Mouse (Mus musculus) thymus, postnatal 25 days (tissue): ENCODE measurements around the gene Efcab5.
A peak's percentile ranks its signal among the peaks of the same experiment; 100 is the strongest.

Source experiments
- DNase-seq: peaks from one replicate; pipeline ENCODE4 v3.0.0; 2022

Gene Efcab5

GRCm38 (mm10) chr11:77188868-77189267, at the start of gene Efcab5:
Gene Efcab5, minus strand, starts transcription at chr11:77188968.
- no peak for DNase-seq

- no peak for DNase-seq
These were observed 46.5 kb upstream of the Efcab5 start for GRCm38 (mm10) chr11:77235267-77235666.

GRCm38 (mm10) chr11:77231514-77231913, 42.7 kb upstream of the Efcab5 start:
- no peak for DNase-seq

DNA sequence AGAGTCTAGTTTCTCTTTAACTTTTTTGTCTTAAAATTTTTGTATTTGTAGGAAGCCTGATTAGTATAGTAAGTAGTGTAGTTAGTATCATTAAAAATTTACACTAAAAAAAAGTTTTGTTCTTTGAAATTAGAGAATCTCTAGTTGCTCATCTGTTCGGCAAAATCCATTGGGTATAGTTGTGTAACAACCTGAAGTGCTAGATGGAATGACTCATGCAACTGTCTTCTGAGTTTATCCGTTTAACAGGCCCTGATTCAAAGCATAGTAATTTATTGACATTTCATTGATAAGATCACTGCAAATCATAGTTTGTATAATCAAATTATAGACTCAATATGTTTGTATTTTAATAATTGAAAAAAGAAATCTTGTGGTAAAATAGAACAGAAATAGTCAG, 42.0 kb upstream of the Efcab5 start:
- DNase-seq = no peak

- DNase-seq = peak; percentile 42
These were observed 28.0 kb upstream of the Efcab5 start for GRCm38 (mm10) chr11:77216761-77217130.

DNA sequence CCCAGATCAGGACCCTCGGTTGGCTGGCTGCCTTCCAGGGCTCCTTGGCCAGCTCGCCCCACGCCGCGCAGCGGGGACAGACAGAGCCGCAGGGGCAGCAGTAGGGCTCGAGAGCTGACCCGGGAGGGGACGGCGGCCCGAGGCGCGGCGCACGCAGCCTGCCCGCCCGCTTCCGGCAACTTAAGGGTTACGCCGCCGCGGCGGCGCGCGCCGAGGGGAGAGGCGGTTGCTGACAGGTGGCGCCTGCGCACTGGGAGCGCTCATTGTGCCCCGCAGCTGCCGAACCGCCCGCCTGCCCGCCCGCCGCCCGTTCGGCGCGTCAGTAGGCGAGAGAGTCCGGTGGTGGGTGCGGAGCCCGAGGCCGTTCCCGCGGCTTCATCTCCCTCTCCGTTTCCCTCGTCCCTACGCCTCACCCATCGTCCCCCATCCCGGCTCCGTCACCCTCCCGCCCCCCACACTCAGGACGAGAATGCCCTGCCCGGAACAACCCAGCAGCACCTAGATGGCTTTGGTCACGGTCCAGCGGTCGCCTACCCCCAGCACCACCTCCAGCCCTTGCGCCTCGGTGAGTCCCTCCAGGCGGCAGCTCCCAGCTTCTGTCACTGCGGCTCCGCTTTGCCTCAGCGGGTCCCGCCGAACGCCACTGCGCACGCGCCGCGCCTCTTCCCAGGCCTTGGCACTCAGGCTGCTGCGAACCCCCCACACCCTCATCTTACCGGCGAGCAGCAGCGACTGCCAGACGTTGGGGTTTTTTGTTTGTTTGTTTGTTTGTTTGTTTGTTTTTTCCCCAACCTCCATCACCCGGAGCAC, 27.4 kb upstream of the Efcab5 start, which contains the start of gene Ssh2:
TSS of gene Ssh2 (plus strand) at position 337 of the 810 bp plus-strand sequence.
- peak; percentile 84 for DNase-seq

- no peak for DNase-seq
These were observed 26.7 kb upstream of the Efcab5 start for GRCm38 (mm10) chr11:77215483-77215882.

- DNase-seq = peak; percentile 69
These were observed 26.0 kb upstream of the Efcab5 start for GRCm38 (mm10) chr11:77214755-77215154.

DNA sequence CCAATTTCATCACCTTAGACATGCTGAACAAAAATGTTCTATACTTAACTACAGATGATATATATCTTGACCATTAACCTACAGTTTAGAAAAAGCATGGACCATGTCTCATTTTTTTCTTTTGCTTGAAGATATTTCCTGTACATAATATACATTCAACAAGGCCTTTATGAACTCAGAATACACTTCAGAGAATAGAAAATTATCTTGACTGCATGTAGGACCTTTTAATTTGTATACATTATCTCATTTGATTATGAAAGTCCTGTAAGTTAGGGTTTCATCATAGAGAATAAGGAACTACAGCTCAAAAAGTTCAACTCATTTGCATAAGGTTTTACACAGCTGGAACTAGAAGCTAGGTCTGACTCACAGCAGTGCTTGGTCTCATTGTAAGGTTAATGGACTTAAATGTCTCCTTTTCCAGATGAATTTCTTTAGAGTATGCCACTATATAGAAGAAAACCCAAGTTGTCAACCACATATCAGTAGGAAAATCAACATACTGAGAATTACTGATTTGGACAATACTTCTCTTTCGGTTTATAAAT, 25.4 kb upstream of the Efcab5 start:
- DNase-seq = no peak

- DNase-seq = no peak
These were observed 11.9 kb upstream of the Efcab5 start for GRCm38 (mm10) chr11:77200703-77201102.

- no peak for DNase-seq
These were observed 10.9 kb upstream of the Efcab5 start for GRCm38 (mm10) chr11:77199636-77200035.

- no peak for DNase-seq
These were observed 7.7 kb upstream of the Efcab5 start for GRCm38 (mm10) chr11:77196181-77197143.

DNA sequence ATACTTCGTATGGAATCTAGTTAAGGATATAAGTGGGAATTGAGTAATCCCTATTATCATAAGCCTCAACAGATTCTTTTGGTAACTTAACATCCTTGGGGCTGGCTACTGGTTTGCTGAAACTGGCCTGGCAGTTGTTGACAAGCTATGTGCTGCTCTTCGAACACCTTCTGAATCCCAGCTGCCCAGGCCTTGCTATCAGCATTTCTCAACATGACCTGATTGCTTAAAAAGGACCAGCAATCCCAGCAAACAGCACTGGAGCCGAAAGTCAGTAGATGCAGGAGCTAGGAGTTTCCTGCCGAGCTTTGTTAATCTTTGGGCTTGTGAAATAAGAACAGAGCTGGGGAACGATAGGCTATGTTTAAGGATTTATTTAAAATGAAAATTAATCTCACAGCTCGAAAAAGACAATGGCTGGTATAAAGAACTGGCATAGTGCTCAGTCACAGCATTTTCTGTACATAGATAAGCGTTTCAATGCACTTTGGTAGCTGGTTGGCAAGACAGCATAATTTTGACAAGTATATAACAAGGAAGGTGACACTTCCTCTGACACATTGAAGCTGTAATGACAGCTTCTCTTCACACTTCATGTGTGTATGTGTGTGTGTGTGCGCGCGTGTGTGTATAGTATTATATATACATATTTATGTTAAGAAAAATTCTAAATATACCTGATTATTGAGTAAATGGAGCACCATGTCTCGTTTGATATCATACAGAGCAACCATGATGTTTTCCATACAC, 6.8 kb upstream of the Efcab5 start:
- DNase-seq = no peak

GRCm38 (mm10) chr11:77194762-77195161, 6.0 kb upstream of the Efcab5 start:
- no peak for DNase-seq

DNA sequence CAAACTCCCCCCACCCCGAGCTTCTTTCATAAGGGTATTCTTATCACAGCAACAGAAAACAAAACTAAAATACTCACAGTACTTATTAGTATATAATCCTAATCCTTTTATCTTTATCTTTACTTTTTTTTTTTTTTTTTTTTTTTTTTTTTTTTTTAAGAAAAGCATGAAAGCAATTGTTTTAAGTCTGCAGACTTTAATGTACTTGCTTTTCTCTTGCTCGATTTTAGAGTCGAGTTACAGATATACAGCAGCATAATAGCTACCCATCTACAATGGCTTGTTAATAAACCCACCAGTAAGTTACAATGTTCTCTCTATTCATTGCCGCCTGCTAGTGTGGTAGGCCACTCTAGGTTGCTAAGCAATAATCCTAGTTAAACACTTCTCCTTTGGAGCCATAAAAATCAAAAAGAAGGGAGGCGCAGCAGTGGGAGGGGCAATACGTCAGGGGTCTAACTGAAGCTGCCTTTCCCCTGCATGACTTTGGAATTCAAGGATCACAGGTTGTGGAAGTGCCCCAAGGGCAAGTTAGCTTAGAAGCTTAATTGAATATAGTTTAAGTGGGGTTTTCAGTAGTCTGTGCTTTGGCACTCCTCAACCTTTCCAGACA, 5.3 kb upstream of the Efcab5 start:
- DNase-seq = no peak

- no peak for DNase-seq
These were observed 4.6 kb upstream of the Efcab5 start for GRCm38 (mm10) chr11:77193410-77193809.

DNA sequence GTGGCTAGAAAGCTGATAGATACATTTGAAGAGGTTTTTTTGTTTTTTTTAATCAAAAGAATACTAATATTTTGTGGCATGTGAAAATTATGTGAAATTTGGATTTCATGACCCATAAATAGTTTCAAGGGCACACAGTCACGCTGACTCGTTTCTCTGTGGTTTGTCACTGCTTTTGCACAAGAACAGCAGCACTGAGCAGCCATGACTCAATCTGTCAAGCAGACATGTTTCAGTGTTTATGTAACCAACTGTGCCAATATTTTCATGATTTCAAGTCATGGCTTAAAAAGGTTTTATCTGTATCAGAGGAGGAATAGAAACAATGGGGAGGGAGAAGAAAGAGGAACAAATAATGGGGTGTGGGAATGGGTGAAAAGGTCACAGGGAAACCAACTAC, 3.8 kb downstream of the Efcab5 start:
- no peak for DNase-seq

DNA sequence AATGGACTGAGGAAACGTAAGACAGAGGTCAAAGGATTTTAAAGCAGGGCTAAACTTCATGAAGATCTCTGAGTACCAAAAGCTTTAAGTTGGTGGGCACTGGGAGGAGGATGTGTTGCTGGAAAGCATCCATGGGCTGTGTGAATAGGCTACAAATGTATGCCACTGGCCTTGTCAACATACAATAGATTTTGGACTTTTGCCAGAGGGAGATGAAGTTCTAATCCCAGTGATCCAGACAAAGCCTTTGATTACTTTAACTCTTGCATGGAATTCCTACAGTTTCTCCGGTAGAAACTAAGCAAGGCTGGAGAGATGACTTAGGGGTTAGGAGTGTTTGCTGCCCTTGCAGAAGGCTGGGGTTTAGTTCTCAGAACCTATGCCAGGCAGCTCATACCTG, 6.2 kb downstream of the Efcab5 start:
- no peak for DNase-seq

GRCm38 (mm10) chr11:77182041-77182440, 6.7 kb downstream of the Efcab5 start:
- no peak for DNase-seq

GRCm38 (mm10) chr11:77181528-77181927, 7.2 kb downstream of the Efcab5 start:
- DNase-seq = no peak

GRCm38 (mm10) chr11:77180886-77181285, 7.9 kb downstream of the Efcab5 start:
- DNase-seq = peak; percentile 25

- DNase-seq = no peak
These were observed 9.0 kb downstream of the Efcab5 start for GRCm38 (mm10) chr11:77179771-77180170.
